Mouse (Mus musculus) midbrain, embryonic 13.5 days (tissue): ENCODE measurements around the gene Chst15. TPM values are rescaled to one million over a fixed set of nuclear protein-coding genes. Genes with fewer than 3 reads are reported as not detected.

Experiments used
- ATAC-seq: fragments of 200-750 bp; cut with Nextera tagmentation; 2 replicates; pipeline ENCODE4 v1.8.0; 2017; ENCODE audit warnings: mild to moderate bottlenecking, moderate TSS enrichment, moderate library complexity
- H3K27ac ChIP-seq: fragments of 300-500 bp; sonication (generic); 2 replicates; pipeline ENCODE4 v1.5.1; 2015; ENCODE audit warnings: inconsistent platforms, mild to moderate bottlenecking, moderate library complexity
- H3K27me3 ChIP-seq: fragments of 300-500 bp; sonication (generic); 2 replicates; pipeline ENCODE4 v1.6.1; 2015; ENCODE audit warnings: mild to moderate bottlenecking, inconsistent platforms
- H3K36me3 ChIP-seq: fragments of 300-500 bp; sonication (generic); 2 replicates; pipeline ENCODE4 v1.6.1; 2015; ENCODE audit warnings: mild to moderate bottlenecking, inconsistent platforms
- H3K4me1 ChIP-seq: fragments of 300-500 bp; sonication (generic); replicated peaks from 2 replicates; pipeline ENCODE4 v1.6.1; 2015; ENCODE audit warnings: inconsistent platforms
- H3K4me2 ChIP-seq: fragments of 300-500 bp; sonication (generic); replicated peaks from 2 replicates; pipeline ENCODE4 v1.6.1; 2015; ENCODE audit warnings: moderate library complexity, mild to moderate bottlenecking, inconsistent platforms
- H3K4me3 ChIP-seq: fragments of 300-500 bp; sonication (generic); replicated peaks from 2 replicates; pipeline ENCODE4 v1.5.1; 2015; ENCODE audit warnings: mild to moderate bottlenecking, inconsistent platforms
- H3K9ac ChIP-seq: fragments of 300-500 bp; sonication (generic); replicated peaks from 2 replicates; pipeline ENCODE4 v1.6.1; 2015; ENCODE audit warnings: mild to moderate bottlenecking, inconsistent platforms
- H3K9me3 ChIP-seq: fragments of 300-500 bp; sonication (generic); 2 replicates; pipeline ENCODE4 v1.6.1; 2016; ENCODE audit warnings: mild to moderate bottlenecking, inconsistent platforms
- WGBS: fragments of 180-500 bp; shearing (Covaris S2); methylation state at CpG from one replicate; pipeline ENCODE4 v1.1.7; 2015; 5-methylcytosine and 5-hydroxymethylcytosine counted together
- polyA plus RNA-seq: library from polyadenylated mRNA; unstranded; fragments of >200 nt; fragmentation: Nextera tagmentation; extraction: Ambion mirVana; gene quantifications from 2 replicates; pipeline ENCODE4 v1.2.1, GENCODE M21; 2015

Gene Chst15
- polyA plus RNA-seq, 1 experiment from 2014 or later, result 18.6 TPM

DNA sequence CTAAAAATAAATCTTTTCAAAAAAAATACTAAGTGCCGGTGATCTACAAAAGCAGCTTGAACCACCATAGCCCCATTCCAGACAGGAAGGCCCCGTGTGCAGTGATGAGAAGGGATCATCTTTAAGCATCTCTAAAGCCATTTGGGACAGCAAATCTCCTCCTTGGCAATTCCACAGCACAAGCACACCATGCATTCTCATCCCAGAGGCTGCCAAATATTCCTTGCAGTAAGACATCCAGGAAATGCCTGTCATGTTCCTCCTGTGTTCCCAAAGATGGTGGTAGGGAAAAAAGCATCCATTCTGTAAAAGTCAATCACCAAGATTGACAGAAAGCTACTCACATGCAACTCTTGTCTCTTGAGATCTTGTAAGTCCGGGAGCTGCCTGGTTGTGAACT, 47.4 kb downstream of the Chst15 start:
- WGBS, result 92% methylated on average over 3 of the region's 3 CpGs
- Histone ChIP-seq H3K27ac (no peak overlapping the region), H3K9ac (no peak overlapping the region), H3K27me3 (no peaks in the 10 kb centered on the region), H3K4me2 (no peak overlapping the region), H3K4me3 (no peak overlapping the region), H3K36me3 (peaks cover 30% of the 10 kb centered on the region), H3K9me3 (0 out of 2 replicates have a peak, but pooled peaks cover 7% of the 10 kb centered on the region), H3K4me1 (peaks cover 9% of the 10 kb centered on the region; the same call in 1 of the 2 replicates)
- no peak for ATAC-seq

DNA sequence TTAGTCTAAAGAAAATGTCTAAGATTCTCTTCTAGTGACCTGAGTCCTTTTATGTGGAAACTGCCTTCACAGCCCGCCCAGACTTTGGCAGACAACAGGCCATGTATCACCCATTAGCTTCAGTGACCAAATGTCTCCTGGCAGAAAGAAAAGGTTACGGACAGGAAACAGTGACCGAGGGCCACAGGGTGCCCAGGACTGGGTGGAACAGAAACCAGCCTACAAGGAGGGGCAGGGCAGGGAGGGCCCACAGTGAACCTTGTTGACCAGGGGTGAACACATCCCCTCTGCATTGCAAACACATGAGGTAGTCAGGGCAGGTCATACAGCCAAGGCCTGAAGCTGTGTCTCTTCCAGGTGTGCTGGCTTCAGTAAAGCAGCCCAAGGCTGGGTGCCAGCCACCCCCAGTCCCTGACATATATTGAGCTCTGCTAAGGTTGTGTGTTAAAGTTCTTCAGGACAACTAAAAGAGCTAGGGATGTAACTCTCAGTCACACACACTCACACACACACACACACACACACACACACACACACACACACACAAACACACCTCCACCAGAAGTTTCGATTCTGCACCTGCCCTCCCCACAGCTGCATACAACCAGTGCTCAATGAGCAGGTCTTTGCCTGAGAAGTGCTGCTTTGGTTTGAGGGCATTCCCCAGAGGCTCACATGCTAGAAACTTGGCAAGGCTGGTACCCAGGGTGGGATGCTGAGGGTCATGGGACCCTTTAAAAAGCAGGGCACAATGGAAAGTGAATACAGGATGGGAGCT, 49.1 kb downstream of the Chst15 start:
- 91% methylated on average over 4 of the region's 4 CpGs for WGBS
- H3K9me3 ChIP-seq, result no peaks in the 10 kb centered on the region
- H3K4me3 ChIP-seq, result no peak overlapping the region
- H3K4me2 ChIP-seq, result no peak overlapping the region
- H3K4me1 ChIP-seq, result peaks cover 26% of the 10 kb centered on the region
- no peaks in the 10 kb centered on the region for H3K27me3 ChIP-seq
- ATAC-seq, result no peak
- no peak overlapping the region for H3K27ac ChIP-seq
- H3K36me3 ChIP-seq, result peaks cover 26% of the 10 kb centered on the region
- H3K9ac ChIP-seq, result no peak overlapping the region

DNA sequence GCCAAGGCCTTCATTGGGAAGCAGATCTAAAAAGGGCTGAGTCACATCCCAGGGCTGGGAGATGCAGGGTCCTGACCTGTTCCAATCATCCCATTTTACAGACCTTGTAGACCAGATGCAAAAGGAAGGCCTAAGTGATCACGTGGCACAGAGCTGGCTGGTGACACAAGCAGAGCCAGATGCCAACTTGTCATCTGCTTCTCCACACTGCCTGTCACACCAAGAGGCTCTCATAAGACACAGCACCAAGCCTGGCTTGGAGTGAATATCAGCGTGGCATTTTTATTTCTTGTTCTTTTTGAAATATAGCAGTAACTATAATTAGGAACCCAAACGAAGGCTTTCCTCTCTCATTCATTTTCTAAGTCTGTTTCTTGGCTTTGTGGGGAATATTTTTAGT, 52.3 kb downstream of the Chst15 start:
- Histone ChIP-seq H3K9me3 (no peaks in the 10 kb centered on the region), H3K27me3 (no peaks in the 10 kb centered on the region), H3K4me1 (peaks cover 56% of the 10 kb centered on the region), H3K9ac (no peak overlapping the region), H3K27ac (peak overlapping the region; percentile 82), H3K4me3 (no peak overlapping the region), H3K4me2 (no peak overlapping the region), H3K36me3 (peaks cover 27% of the 10 kb centered on the region)
- ATAC-seq, result no peak
- WGBS, result 78% methylated on average over 3 of the region's 3 CpGs

DNA sequence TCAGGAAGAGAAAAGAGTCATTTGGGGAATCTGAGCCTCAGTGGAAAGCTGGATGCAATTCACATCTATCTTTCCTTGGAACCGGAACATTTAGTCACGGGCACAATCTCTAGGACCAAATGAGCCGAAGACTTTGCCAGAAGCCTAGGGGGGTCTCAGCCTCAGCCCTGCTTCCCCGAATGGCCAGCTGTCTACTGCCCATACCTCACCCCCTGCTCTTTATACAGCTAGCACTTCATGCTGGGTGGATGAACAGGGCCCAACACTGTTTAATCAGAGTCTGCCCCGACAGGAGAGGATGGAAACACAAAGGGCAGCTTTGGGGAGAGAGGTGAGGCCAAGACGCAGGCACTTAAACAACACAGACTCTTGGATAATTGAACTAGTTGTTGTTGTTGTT, 53.8 kb downstream of the Chst15 start:
- Histone ChIP-seq H3K4me3 (no peak overlapping the region), H3K27me3 (no peaks in the 10 kb centered on the region), H3K4me1 (peaks cover 69% of the 10 kb centered on the region), H3K9ac (no peak overlapping the region), H3K27ac (peak overlapping the region; percentile 82), H3K9me3 (no peaks in the 10 kb centered on the region), H3K36me3 (peaks cover 18% of the 10 kb centered on the region), H3K4me2 (no peak overlapping the region)
- peak; percentile 77 for ATAC-seq
- 14% methylated on average over 6 of the region's 6 CpGs for WGBS

DNA sequence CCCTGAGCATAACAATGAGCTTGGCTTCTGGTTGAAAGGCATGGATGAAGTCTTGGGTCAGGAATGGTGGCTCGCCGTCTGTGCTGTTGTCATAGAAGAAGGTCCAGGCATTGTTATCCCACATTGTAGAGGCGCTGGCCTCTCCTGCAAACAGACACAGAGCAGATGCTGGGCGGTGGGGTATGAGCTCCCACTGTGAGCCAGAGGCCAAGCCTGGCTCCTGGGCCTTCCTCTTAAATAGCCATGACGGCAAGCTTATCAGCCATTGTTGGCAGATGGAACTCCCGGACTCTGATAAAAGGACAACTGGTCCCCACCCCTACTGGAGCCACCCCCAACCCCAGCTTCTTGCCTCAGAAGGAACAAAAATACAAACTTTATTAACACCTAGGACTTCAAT, 54.3 kb downstream of the Chst15 start:
- no peak overlapping the region for H3K4me3 ChIP-seq
- 5% methylated on average over 6 of the region's 6 CpGs for WGBS
- H3K9ac ChIP-seq, result no peak overlapping the region
- no peaks in the 10 kb centered on the region for H3K27me3 ChIP-seq
- H3K4me2 ChIP-seq, result no peak overlapping the region
- peak; percentile 87 for ATAC-seq
- H3K36me3 ChIP-seq, result peaks cover 17% of the 10 kb centered on the region
- H3K27ac ChIP-seq, result peak overlapping the region; percentile 82
- H3K9me3 ChIP-seq, result no peaks in the 10 kb centered on the region
- H3K4me1 ChIP-seq, result peaks cover 74% of the 10 kb centered on the region

DNA sequence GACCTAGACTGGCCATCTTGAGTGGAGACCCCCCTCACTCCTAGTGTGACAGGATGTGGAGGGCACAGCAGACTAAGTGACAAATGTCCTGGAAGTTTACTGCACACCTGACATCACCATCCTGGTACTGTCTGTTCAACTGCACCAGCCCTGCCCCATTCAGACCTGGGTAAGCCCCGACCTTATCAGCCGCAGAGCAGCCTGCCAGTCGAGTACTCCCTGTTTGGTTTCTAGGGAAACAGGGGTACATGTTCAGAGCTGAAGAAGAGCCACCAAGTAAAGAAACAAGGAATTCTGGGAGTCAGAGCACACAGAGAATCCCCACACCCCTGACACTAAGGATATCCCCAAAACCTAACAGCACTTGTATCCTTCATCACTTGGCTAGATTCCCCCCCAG, 55.1 kb downstream of the Chst15 start:
- WGBS, result 43% methylated on average over 3 of the region's 3 CpGs
- H3K4me1 ChIP-seq, result peaks cover 76% of the 10 kb centered on the region
- H3K27ac ChIP-seq, result peak overlapping the region; percentile 82

DNA sequence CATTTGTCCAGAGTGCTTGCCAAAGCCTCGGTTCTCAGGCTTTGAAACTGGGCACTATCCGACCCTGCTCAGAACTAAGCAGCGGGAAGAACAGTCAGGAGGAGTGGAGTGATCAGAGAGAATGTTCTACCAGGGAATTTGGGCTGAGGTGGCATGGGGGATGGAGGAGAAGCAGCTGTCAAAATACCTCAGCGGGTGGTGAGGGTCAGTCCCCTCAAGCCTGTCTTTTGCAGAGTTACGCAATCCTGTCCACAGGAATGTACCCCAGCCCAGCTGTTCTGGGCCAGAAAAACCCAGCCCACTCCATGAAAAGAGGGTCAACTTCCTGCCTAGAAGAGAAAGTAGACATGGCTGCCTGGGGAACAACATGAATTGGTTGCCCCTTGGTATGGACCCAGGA, 56.4 kb downstream of the Chst15 start:
- no peak for ATAC-seq

More for the DNA sequence above, 55.1 kb downstream of the Chst15 start:
- Histone ChIP-seq H3K36me3 (peaks cover 16% of the 10 kb centered on the region), H3K9me3 (no peaks in the 10 kb centered on the region), H3K9ac (no peak overlapping the region), H3K27me3 (no peaks in the 10 kb centered on the region), H3K4me2 (no peak overlapping the region), H3K4me3 (no peak overlapping the region)
- ATAC-seq, result no peak; the same call in 1 of the 2 replicates

DNA sequence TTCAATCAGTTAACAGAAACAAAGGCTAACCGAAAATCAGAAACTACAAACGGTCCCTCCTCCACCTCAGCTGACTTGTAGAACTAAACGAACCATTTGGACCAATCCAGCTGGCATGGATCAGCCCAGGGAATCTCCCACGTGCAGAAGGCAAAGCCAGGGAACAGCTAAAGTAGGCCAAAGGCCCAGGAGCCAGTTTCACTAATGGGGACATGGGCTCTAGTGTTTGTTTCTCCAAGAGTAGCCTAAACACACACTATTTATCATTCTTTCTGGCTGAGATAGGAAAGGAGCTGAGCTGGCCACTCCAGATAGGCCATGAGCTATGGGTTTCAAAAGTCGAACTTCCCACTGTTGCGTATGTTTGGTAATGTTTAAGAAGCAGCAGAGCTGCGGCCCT, 58.2 kb downstream of the Chst15 start:
- ATAC-seq, result no peak
- 42% methylated on average over 7 of the region's 7 CpGs for WGBS
- H3K9ac ChIP-seq, result no peak overlapping the region
- no peaks in the 10 kb centered on the region for H3K9me3 ChIP-seq
- H3K36me3 ChIP-seq, result peaks cover 11% of the 10 kb centered on the region
- no peak overlapping the region for H3K4me3 ChIP-seq
- H3K27ac ChIP-seq, result no peak overlapping the region
- no peaks in the 10 kb centered on the region for H3K27me3 ChIP-seq
- peaks cover 58% of the 10 kb centered on the region for H3K4me1 ChIP-seq
- no peak overlapping the region for H3K4me2 ChIP-seq

More for the DNA sequence above, 56.4 kb downstream of the Chst15 start:
- 86% methylated on average over 5 of the region's 5 CpGs for WGBS
- Histone ChIP-seq H3K36me3 (peaks cover 11% of the 10 kb centered on the region), H3K27ac (no peak overlapping the region), H3K27me3 (no peaks in the 10 kb centered on the region), H3K4me3 (no peak overlapping the region), H3K4me2 (no peak overlapping the region), H3K4me1 (peaks cover 76% of the 10 kb centered on the region), H3K9me3 (no peaks in the 10 kb centered on the region), H3K9ac (no peak overlapping the region)

DNA sequence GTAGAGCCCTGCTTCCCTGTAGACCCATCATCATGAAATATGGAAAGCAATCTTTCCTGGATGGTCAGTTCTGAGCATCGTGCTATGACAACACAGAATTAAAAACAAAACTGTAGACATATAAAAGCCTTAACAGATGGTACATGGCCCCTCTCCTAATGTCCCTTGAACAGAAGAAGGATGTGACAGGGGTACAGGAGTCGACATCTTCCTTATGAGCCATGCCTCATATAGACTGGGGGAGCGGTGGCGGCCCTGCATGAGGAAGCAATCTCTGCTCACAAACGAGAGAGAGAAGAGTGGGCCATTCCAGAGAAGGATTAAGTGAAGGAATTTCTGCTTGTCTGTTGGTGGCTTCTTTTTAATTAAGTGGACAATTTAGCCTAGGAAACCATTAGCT, 58.8 kb downstream of the Chst15 start:
- peaks cover 11% of the 10 kb centered on the region for H3K36me3 ChIP-seq
- H3K9ac ChIP-seq, result no peak overlapping the region
- H3K27ac ChIP-seq, result no peak overlapping the region
- no peaks in the 10 kb centered on the region for H3K9me3 ChIP-seq
- 47% methylated on average over 5 of the region's 5 CpGs for WGBS
- ATAC-seq, result no peak
- H3K4me1 ChIP-seq, result peaks cover 57% of the 10 kb centered on the region
- H3K4me3 ChIP-seq, result no peak overlapping the region
- no peaks in the 10 kb centered on the region for H3K27me3 ChIP-seq
- H3K4me2 ChIP-seq, result no peak overlapping the region

DNA sequence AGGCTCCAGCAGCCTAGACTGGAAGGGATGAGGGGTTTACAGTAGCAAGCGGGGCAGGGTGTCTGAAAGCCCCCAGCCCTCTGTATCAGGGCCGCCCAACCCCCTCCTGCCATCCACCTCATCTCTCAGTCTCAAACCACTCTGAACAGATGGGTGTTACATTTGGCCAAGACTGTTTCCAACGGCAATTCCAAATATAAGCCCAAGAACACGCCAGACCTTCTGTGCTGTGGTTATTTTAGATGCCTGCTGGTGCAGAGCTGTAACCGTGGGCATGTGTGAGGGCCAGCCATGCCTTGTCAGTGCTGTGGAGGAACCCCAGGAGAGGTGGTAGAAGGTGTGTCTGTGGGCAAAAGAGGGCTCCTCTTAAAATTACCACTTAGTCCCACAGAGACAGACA, 63.5 kb downstream of the Chst15 start:
- WGBS, result 84% methylated on average over 5 of the region's 5 CpGs
- Histone ChIP-seq H3K4me2 (no peak overlapping the region), H3K27ac (no peak overlapping the region), H3K36me3 (peaks cover 3% of the 10 kb centered on the region), H3K4me1 (peaks cover 31% of the 10 kb centered on the region), H3K9ac (no peak overlapping the region), H3K9me3 (no peaks in the 10 kb centered on the region), H3K4me3 (no peak overlapping the region), H3K27me3 (no peaks in the 10 kb centered on the region)
- no peak for ATAC-seq

DNA sequence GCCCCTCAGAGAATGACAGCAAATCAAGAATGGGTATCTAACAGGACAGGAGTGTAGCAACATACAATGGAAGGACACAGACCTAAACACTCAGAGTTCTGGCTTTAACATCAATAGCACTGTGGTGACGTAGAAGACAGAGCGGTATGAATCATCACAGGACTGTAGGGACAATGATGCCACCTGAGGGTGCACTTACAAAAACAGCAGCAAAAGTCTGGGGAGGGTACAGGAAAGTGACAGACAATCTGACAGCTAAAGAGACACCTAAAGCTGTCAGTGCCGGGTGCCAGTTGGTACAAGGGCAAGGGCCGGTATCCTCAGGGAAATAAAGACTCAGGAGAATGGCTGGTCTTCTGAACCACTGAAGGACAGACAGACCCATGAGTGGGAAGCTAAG, 64.0 kb downstream of the Chst15 start:
- WGBS, result 81% methylated on average over 4 of the region's 4 CpGs
- Histone ChIP-seq H3K9me3 (no peaks in the 10 kb centered on the region), H3K9ac (no peak overlapping the region), H3K27me3 (no peaks in the 10 kb centered on the region), H3K36me3 (peaks cover 3% of the 10 kb centered on the region), H3K27ac (no peak overlapping the region), H3K4me1 (peaks cover 31% of the 10 kb centered on the region), H3K4me2 (no peak overlapping the region), H3K4me3 (no peak overlapping the region)
- ATAC-seq, result no peak

DNA sequence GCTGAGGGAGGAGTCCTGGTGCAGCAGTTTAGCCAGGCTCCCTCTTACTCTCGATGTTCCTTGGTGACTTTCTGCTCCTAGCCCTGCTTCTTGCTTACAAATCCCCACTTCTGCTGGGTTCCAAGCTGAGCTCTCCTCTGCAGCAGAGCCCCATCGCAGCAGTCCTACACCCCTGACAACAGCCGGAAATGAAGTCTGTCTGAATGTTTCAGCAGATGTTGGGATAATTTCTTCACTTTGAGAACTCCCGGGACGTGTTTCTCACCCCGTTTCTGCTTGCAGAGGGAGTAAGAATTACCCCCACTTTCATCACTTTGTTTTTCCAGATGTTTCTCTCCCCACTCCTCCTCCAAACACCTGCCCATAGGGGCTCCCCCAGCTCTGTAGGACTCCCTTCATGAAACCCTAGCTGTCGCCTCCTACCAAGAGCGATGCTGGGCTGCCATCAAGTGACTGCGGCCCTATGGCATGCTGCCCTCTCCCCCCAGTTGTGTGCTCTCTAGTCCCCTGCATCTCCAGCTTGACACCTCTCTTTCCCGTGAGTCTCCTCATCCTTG, 67.4 kb downstream of the Chst15 start:
- no peak overlapping the region for H3K27ac ChIP-seq
- no peak overlapping the region for H3K4me3 ChIP-seq
- no peaks in the 10 kb centered on the region for H3K9me3 ChIP-seq
- H3K4me2 ChIP-seq, result no peak overlapping the region
- peaks cover 48% of the 10 kb centered on the region for H3K4me1 ChIP-seq
- H3K36me3 ChIP-seq, result no peaks in the 10 kb centered on the region
- 81% methylated on average over 10 of the region's 10 CpGs for WGBS
- no peaks in the 10 kb centered on the region for H3K27me3 ChIP-seq
- no peak for ATAC-seq
- H3K9ac ChIP-seq, result no peak overlapping the region
